Mouse (Mus musculus) adrenal gland, adult 8-10 months (tissue): Measurements from ENCODE around the gene Satb2. TPM values are rescaled to one million over a fixed set of nuclear protein-coding genes. Genes with fewer than 3 reads are reported as not detected.

ENCODE experiments used
- DNase-seq: peaks from one replicate; pipeline ENCODE4 v3.0.0; 2022
- total RNA-seq, 4 experiments: library from RNA; stranded (reverse); gene quantifications; 2 replicates each; pipeline ENCODE4 v1.2.4; 2022

Satb2 gene
- total RNA-seq, result 1 to 10 TPM; 1.9 to 3.2 (median 2.4) TPM

- no peak for DNase-seq
These were observed at the start of gene Satb2 for GRCm38 (mm10) chr1:56978151-56978700. Satb2 (minus strand) TSS chr1:56978650.

GRCm38 (mm10) chr1:57018941-57019340, 40.5 kb upstream of the Satb2 start:
- no peak for DNase-seq

- DNase-seq, result no peak
These were observed 35.4 kb upstream of the Satb2 start for GRCm38 (mm10) chr1:57013856-57014255.

- DNase-seq, result no peak
These were observed 30.7 kb upstream of the Satb2 start for GRCm38 (mm10) chr1:57009171-57009570.

- no peak for DNase-seq
These were observed 16.6 kb upstream of the Satb2 start for GRCm38 (mm10) chr1:56995041-56995440.

- DNase-seq, result no peak
These were observed 13.9 kb upstream of the Satb2 start for GRCm38 (mm10) chr1:56992310-56992709.

- no peak for DNase-seq
These were observed 13.2 kb upstream of the Satb2 start for GRCm38 (mm10) chr1:56991613-56992012.

- DNase-seq, result no peak
These were observed 6.0 kb upstream of the Satb2 start for GRCm38 (mm10) chr1:56984483-56984810.

- DNase-seq, result no peak
These were observed 5.5 kb upstream of the Satb2 start for GRCm38 (mm10) chr1:56983771-56984482.

GRCm38 (mm10) chr1:56983100-56983590, 4.7 kb upstream of the Satb2 start:
- no peak for DNase-seq

GRCm38 (mm10) chr1:56982631-56983030, 4.2 kb upstream of the Satb2 start:
- no peak for DNase-seq

GRCm38 (mm10) chr1:56981947-56982555, 3.6 kb upstream of the Satb2 start:
- no peak for DNase-seq

- no peak for DNase-seq
These were observed 3.1 kb upstream of the Satb2 start for GRCm38 (mm10) chr1:56981508-56981907.

- DNase-seq, result no peak
These were observed 2.3 kb upstream of the Satb2 start for GRCm38 (mm10) chr1:56980631-56981275.

GRCm38 (mm10) chr1:56979531-56980395, 1.3 kb upstream of the Satb2 start:
- no peak for DNase-seq

- no peak for DNase-seq
These were observed 999 bp downstream of the Satb2 start for GRCm38 (mm10) chr1:56977201-56978100.

- no peak for DNase-seq
These were observed 1.7 kb downstream of the Satb2 start for GRCm38 (mm10) chr1:56976825-56977104.

- DNase-seq, result no peak
These were observed 2.2 kb downstream of the Satb2 start for GRCm38 (mm10) chr1:56976044-56976824.

- DNase-seq, result no peak
These were observed 2.9 kb downstream of the Satb2 start for GRCm38 (mm10) chr1:56975546-56975945.

- no peak for DNase-seq
These were observed 4.3 kb downstream of the Satb2 start for GRCm38 (mm10) chr1:56974187-56974586.

- no peak for DNase-seq
These were observed 4.9 kb downstream of the Satb2 start for GRCm38 (mm10) chr1:56973593-56973950.
